Mouse (Mus musculus) cerebellum, adult 2 months (tissue): ENCODE measurements around the gene C730034F03Rik.

ENCODE experiments used
- CTCF ChIP-seq: fragments of 200-500 bp; IDR thresholded peaks from 2 replicates; pipeline ENCODE4 v1.5.1; 2011; ENCODE audit warnings: low read depth, mild to moderate bottlenecking, control low read depth, low read length, moderate library complexity, borderline replicate concordance; ENCODE audit not compliant: insufficient read depth
- POLR2A ChIP-seq: fragments of 200-500 bp; IDR thresholded peaks from 2 replicates; pipeline ENCODE4 v1.6.1; 2011; ENCODE audit warnings: low read length, control low read depth, borderline replicate concordance; ENCODE audit not compliant: insufficient read depth

- TF ChIP-seq POLR2A (no peak), CTCF (no peak)
Observed at GRCm38 (mm10) chr15:89478622-89479021, 49.2 kb downstream of the C730034F03Rik start.
